ENCODE assay signal across 9 mouse cellular contexts in genomic region chr4:139669847-139670246, GRCm38 (mm10). TPM values are rescaled to one million over a fixed set of nuclear protein-coding genes. Genes with fewer than 3 reads are reported as not detected.
DNase-seq lines count a peak whose midpoint lies in the region; ATAC-seq and TF ChIP-seq lines count a peak whose summit lies in the region.
"Had no signal": no experiment of that assay in that cellular context is flagged by ENCODE, and none has a peak within 500 bp of the region (broad histone marks: within the 10 kb centered on the region; RNA-seq: fewer than 3 reads in every experiment).

No protein-coding gene starts in this region.

- H3K79me2 ChIP-seq in CH12.LX (replicated peaks; ENCODE audit: control insufficient read depth, extremely low read depth, insufficient read depth, poor library complexity, severe bottlenecking) = no peaks in the 10 kb centered on the region

- no peak for ATAC-seq in liver, embryonic 14.5 days (ENCODE audit: insufficient read depth)
- no peak for ATAC-seq in activated CD4-positive, CD25-positive, alpha-beta regulatory T cell, adult 4 months

- peaks cover 11% of the 10 kb centered on the region for H3K9me3 ChIP-seq in CH12.LX (replicated peaks; ENCODE audit: low read length)
- H3K9me3 ChIP-seq in liver, embryonic 14.5 days (ENCODE audit: control insufficient read depth, low read length) = no peaks in the 10 kb centered on the region

- peak; percentile 88 for TF ChIP-seq RAD21 in CH12.LX (IDR thresholded peaks at IDR 0.05; ENCODE audit: low read depth, low read length)

- no peak overlapping the region for H3K9ac ChIP-seq in CH12.LX (ENCODE audit: insufficient read depth, low read depth)
- H3K9ac ChIP-seq in liver, embryonic 14.5 days (replicated peaks) = no peak overlapping the region
- H3K9ac ChIP-seq: limb, embryonic 12.5 days had no signal

- TF ChIP-seq POLR2A in CH12.LX (IDR thresholded peaks at IDR 0.05; ENCODE audit: low read depth, low read length) = no peak
- no peak for TF ChIP-seq POLR2A in olfactory bulb, adult 2 months (IDR thresholded peaks at IDR 0.05; ENCODE audit: insufficient read depth, low read depth, low read length)

- dilution Hi-C loops in CH12.LX (cut with MboI; ENCODE audit: extremely low pct_ligation_motif_present, extremely low pct_unique_long_range_greater_than_20kb, low sequenced_read_pairs) = no loop called here

- in situ Hi-C loops in CH12.LX (cut with MboI; ENCODE audit: low pct_ligation_motif_present, low pct_unique_long_range_greater_than_20kb, low sequenced_read_pairs) = no loop called here

- WGBS in liver, embryonic 14.5 days (ENCODE audit: insufficient replicate concordance) = 8% methylated on average over 6 of the region's 6 CpGs
- 7% methylated on average over 6 of the region's 6 CpGs for WGBS in olfactory bulb, adult 2 months

- H3K27me3 ChIP-seq in CH12.LX (replicated peaks) = peaks cover 84% of the 10 kb centered on the region
- H3K27me3 ChIP-seq in liver, embryonic 14.5 days (ENCODE audit: control insufficient read depth, insufficient read depth, low read length) = no peaks in the 10 kb centered on the region

- H3K27ac ChIP-seq in CH12.LX (ENCODE audit: insufficient read depth, low read depth) = no peak overlapping the region
- no peak overlapping the region for H3K27ac ChIP-seq in liver, embryonic 14.5 days
- H3K27ac ChIP-seq in olfactory bulb, adult 2 months (ENCODE audit: insufficient read depth, low read depth, low read length) = no peak overlapping the region
- H3K27ac ChIP-seq: limb, embryonic 12.5 days had no signal

- peak; percentile 70 to 71 for DNase-seq in B cell, adult 2 months
- peak; percentile 67 for DNase-seq in CH12.LX (ENCODE audit: extremely low read depth)
- peak; percentile 41 for DNase-seq in cerebellum, adult 11-12 months
- DNase-seq in frontal cortex, postnatal 36 days (ENCODE audit: low spot score in 2 of 2) = peak; percentile 54 to 55
- peak; percentile 71 for DNase-seq in kidney, adult 9 months
- DNase-seq in liver, embryonic 14.5 days (ENCODE audit: low read depth in 3 of 3, low spot score in 3 of 3) = peak; percentile 24 to 33 (median 26)

- H3K4me3 ChIP-seq in CH12.LX (replicated peaks in 1 of 3; ENCODE audit: low read depth in 2 of 3, low read length in 2 of 3, poor library complexity in 1 of 3) = no peak overlapping the region
- H3K4me3 ChIP-seq in liver, embryonic 14.5 days (ENCODE audit: insufficient read depth in 1 of 2, low read depth in 2 of 2, low read length in 2 of 2) = no peak overlapping the region
- no peak overlapping the region for H3K4me3 ChIP-seq in olfactory bulb, adult 2 months (ENCODE audit: insufficient read depth, low read depth, low read length)
- H3K4me3 ChIP-seq: limb, embryonic 12.5 days had no signal

- TF ChIP-seq EP300 in CH12.LX (IDR thresholded peaks at IDR 0.05; ENCODE audit: low read length) = no peak
- TF ChIP-seq EP300 in liver, embryonic 14.5 days (IDR thresholded peaks at IDR 0.05; ENCODE audit: low read depth) = no peak

- peak; percentile 82 to 93 for TF ChIP-seq CTCF in CH12.LX (conservative IDR thresholded peaks at IDR 0.05 in 1 of 2, IDR thresholded peaks at IDR 0.05 in 1 of 2; ENCODE audit: low read depth in 2 of 2, low read length in 2 of 2)
- peak; percentile 97 for TF ChIP-seq CTCF in liver, embryonic 14.5 days (IDR thresholded peaks at IDR 0.05; ENCODE audit: low read depth)
- peak; percentile 95 for TF ChIP-seq CTCF in olfactory bulb, adult 2 months (IDR thresholded peaks at IDR 0.05; ENCODE audit: insufficient read depth, low read depth, low read length)

- no peaks in the 10 kb centered on the region for H3K4me1 ChIP-seq in CH12.LX (ENCODE audit: control insufficient read depth in 1 of 2, insufficient read depth in 2 of 2)
- H3K4me1 ChIP-seq in liver, embryonic 14.5 days (replicated peaks; ENCODE audit: control insufficient read depth in 2 of 2, insufficient read depth in 2 of 2, low read length in 1 of 2) = no peaks in the 10 kb centered on the region
- peaks cover 6% of the 10 kb centered on the region for H3K4me1 ChIP-seq in olfactory bulb, adult 2 months (ENCODE audit: control insufficient read depth, insufficient read depth, low read length)
- H3K4me1 ChIP-seq: limb, embryonic 12.5 days had no signal

- no peaks in the 10 kb centered on the region for H3K36me3 ChIP-seq in CH12.LX (replicated peaks in 1 of 2; ENCODE audit: control insufficient read depth in 1 of 2, insufficient read depth in 1 of 2, low read length in 1 of 2)
- no peaks in the 10 kb centered on the region for H3K36me3 ChIP-seq in liver, embryonic 14.5 days (replicated peaks; ENCODE audit: control insufficient read depth, insufficient read depth, low read depth)
- H3K36me3 ChIP-seq: limb, embryonic 12.5 days had no signal

- H3K4me2 ChIP-seq in CH12.LX (ENCODE audit: insufficient read depth, low read depth, poor library complexity, severe bottlenecking) = no peak overlapping the region
- no peak overlapping the region for H3K4me2 ChIP-seq in liver, embryonic 14.5 days (ENCODE audit: low read depth)
- H3K4me2 ChIP-seq: limb, embryonic 12.5 days had no signal

TF ChIP-seq in CH12.LX, 34 proteins besides CTCF, POLR2A, EP300 and RAD21:
- TF ChIP-seq SMC3 (IDR thresholded peaks at IDR 0.05; ENCODE audit: low read depth, low read length) = peak; percentile 96
- TF ChIP-seq SIN3A (IDR thresholded peaks at IDR 0.05; ENCODE audit: low read length) = no peak
- 0 out of 2 replicates have a peak, but pooled peaks have one; percentile 23 for TF ChIP-seq NELFE (IDR thresholded peaks at IDR 0.05; ENCODE audit: low read depth, low read length)
- no peak for TF ChIP-seq MEF2A (IDR thresholded peaks at IDR 0.05; ENCODE audit: borderline replicate concordance, low read depth, low read length)
- TF ChIP-seq ZNF384 (IDR thresholded peaks at IDR 0.05; ENCODE audit: low read depth, low read length) = no peak
- TF ChIP-seq TBP (conservative IDR thresholded peaks at IDR 0.05; ENCODE audit: low read depth, low read length) = no peak
- peak; percentile 63; the same call in 1 of the 2 replicates for TF ChIP-seq ZC3H11A (IDR thresholded peaks at IDR 0.05; ENCODE audit: low read depth, low read length)

RNA-seq across cellular contexts. Expression of gene Tas1r2, which starts 16.5 kb away (rescaled TPM):
- not detected in 2 replicates for total RNA-seq in CH12.LX (2012; rRNA removed)
- not detected in 2 replicates for total RNA-seq in CH12.LX (2014; rRNA removed)
- polyA plus RNA-seq in CH12.LX (2012; ENCODE audit: insufficient read length, low read depth) = not detected in 2 replicates
- polyA plus RNA-seq in liver, embryonic 14.5 days (2012; rRNA removed) = 0.01 TPM in 1 of 2 replicates, not detected in the other
- not detected in 2 replicates for polyA plus RNA-seq in liver, embryonic 14.5 days (2014; fragmentation: Nextera tagmentation; extraction: Ambion mirVana)
- not detected in 2 replicates for polyA plus RNA-seq in olfactory bulb, adult 2 months (2012; ENCODE audit: insufficient read depth, insufficient read length, low replicate concordance, missing spikeins)
- not detected for polyA plus RNA-seq in activated CD4-positive, CD25-positive, alpha-beta regulatory T cell, adult 4 months (2017; shearing (Covaris generic))
- polyA plus RNA-seq: limb, embryonic 12.5 days had no signal

RNA-seq across cellular contexts. Expression of gene Aldh4a1, which starts 47.2 kb away (rescaled TPM):
- 14.3 and 18.0 TPM in 2 replicates for total RNA-seq in CH12.LX (2012; rRNA removed)
- total RNA-seq in CH12.LX (2014; rRNA removed) = 5.5 and 6.5 TPM in 2 replicates
- polyA plus RNA-seq in CH12.LX (2012; ENCODE audit: insufficient read length, low read depth) = 6.1 and 6.5 TPM in 2 replicates
- polyA plus RNA-seq in liver, embryonic 14.5 days (2012; rRNA removed) = 31.1 and 31.6 TPM in 2 replicates
- polyA plus RNA-seq in liver, embryonic 14.5 days (2014; fragmentation: Nextera tagmentation; extraction: Ambion mirVana) = 29.9 and 37.1 TPM in 2 replicates
- polyA plus RNA-seq in olfactory bulb, adult 2 months (2012; ENCODE audit: insufficient read depth, insufficient read length, low replicate concordance, missing spikeins) = not detected in 2 replicates
- polyA plus RNA-seq in activated CD4-positive, CD25-positive, alpha-beta regulatory T cell, adult 4 months (2017; shearing (Covaris generic)) = 10 to 100 TPM in 1 of 2 experiments, 1 to 10 TPM in 1; 6.7 to 11.3 TPM
